Mouse (Mus musculus) left cerebral cortex, postnatal 36 days (tissue): ENCODE data around the gene Sf3b5. TPM values are rescaled to one million over a fixed set of nuclear protein-coding genes. Genes with fewer than 3 reads are reported as not detected.
"Not testable (repeated sequence)": the region's sequence is repeated elsewhere in the genome, so short reads cannot be mapped to it uniquely, and the experiment has no call there.

ENCODE experiments used
- DNase-seq, 2 experiments: peaks; one replicate each; pipeline ENCODE4 v3.0.0; 2021 to 2022; ENCODE audit warnings: low spot score in 2 of 2, mixed read lengths in 1 of 2
- intact Hi-C: fragments of 180-260 bp; cut with DNase I; formaldehyde crosslinking; loops from one replicate; pipeline ENCODE4 v1.15.1; 2025
- total RNA-seq, 2 experiments: library from RNA; stranded (reverse); gene quantifications; 2 replicates each; pipeline ENCODE4 v1.2.3; 2021

The Sf3b5 gene
- total RNA-seq, 2 experiments from 2014 or later, result 7.3 to 8.5 TPM

DNA sequence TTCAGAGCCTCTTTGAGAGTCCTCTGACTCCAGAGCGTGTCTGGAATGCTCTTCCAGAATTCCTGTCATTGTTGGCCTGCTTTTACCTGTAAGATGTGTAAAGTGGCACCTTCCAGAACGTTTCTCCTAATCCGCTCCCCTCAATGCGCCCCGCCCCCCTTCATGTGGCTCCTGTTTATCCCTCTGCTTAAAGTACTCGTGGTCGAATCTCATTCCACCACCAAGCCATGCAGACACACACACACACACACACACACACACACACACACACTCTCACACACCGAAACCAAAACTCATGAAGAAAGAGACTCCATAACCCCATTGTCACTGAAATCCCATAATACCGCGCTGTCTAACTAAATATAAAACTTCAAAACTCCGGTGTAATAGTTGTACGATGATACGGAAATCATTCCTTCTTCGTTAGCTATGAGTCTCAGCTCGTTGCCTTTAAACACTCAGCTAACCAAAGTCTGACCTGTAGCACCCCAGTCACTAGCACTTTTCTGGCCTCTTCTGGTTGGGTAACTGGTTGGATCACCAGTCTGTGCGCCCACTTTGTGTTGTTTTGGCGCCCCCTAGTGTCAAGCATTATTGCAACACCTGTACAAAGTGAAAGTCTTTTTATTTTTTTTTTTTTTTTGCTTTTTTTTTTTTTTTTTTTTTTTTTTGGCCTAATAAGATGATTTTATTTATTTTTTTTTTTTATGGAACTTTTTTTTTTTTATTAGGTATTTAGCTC lies 8.2 kb upstream of the Sf3b5 start:
- intact Hi-C loops, result loop anchor here (5.0 kb wide), 1 partner anchor 75 kb away; no protein-coding TSS in a partner anchor
- peak; percentile 58 to 79 for DNase-seq

DNA sequence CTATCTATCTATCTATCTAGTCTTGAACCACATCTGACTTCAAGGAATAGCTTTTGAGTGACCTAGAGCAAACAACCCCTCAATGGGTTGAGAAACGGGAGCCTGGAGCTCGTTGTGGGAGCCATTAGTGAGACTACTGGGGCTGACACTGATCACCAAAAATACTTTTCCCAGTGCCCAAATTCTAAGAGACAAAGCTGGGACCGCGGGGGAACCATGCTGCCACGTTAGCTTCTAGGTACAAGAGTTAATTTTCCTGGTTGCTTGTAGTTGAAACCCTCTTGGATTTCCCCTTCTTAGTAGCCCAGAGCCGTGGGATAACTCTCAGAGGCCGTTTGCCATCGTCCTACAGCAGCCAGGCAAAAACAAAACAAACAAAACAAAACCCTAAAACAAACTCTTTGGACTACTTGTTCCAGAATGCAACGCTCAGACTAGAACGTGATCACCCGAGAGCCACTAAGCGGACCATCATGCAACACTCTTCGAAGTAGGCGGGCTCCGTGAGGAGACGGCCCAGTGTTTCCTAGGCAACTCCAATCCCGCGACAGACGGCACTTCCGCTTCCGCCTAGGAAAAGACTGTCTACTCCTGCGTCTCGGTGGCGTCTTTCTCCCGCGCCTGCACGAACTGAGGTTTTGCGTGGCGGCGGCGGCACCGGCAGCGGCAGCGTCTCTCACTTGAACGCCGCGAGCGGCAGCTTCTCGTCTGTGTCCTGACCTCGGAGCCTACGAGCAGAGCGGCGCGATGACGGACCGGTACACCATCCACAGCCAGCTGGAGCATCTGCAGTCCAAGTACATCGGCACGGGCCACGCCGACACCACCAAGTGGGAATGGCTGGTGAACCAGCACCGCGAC lies 3.0 kb downstream of the Sf3b5 start:
- peak; percentile 96 for DNase-seq
- intact Hi-C loops, result no loop called here

- DNase-seq, result no peak
- intact Hi-C loops, result no loop called here
Measured at GRCm38 (mm10) chr10:13008737-13009121, 3.6 kb downstream of the Sf3b5 start.

DNA sequence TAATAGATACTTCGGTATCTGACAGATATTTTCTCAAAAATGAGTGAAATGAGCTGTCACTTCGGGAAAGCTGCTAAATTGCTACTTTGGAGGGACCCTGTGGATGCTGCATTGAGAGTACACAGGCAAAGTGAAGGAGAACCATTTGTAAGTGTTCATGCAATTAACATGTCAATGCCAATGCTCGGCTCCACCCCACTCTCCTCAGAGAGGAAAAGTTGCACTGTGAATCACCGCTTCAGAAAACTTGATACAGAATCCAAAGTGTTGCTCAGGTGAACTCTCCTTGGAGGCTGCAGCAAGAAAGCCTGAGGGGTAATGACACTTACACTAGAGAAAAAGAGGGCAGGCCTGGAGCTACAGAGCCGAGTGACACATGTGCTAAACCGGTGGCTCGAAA lies 8.9 kb downstream of the Sf3b5 start:
- intact Hi-C loops, result loop anchor here (10.0 kb wide), 1 partner anchor 181 kb away; the partner anchor contains the start of gene Ltv1
- no peak for DNase-seq

DNA sequence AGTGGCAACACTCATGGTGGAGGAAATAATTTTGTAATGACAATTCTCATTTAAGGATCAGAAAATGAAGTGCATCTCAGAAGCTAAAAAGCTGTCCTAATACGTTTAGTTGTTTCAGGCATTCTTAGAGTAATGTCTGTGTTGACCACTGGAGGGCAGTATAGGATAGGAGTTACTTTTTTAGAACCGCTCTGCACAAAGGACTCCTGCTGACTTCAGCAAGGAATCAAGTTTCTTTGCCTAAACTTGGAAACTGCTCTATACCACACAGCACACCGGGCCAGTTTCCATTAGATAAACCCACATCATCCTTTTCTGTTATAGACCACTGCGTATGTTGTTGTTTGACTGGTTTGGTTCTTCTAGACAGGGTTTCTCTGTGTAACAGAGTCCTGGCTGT lies 11.4 kb downstream of the Sf3b5 start:
- peak in 1 of 2 experiments; percentile 37 for DNase-seq

GRCm38 (mm10) chr10:13018510-13018909 lies 13.4 kb downstream of the Sf3b5 start:
- DNase-seq, result no peak
- intact Hi-C loops, result loop anchor here (5.0 to 10.0 kb wide), 2 partner anchors 74 to 176 kb away; partner anchors contain the start of gene Ltv1

More for the DNA sequence above, 11.4 kb downstream of the Sf3b5 start:
- intact Hi-C loops, result loop anchor here (1.0 to 10.0 kb wide), 4 partner anchors 76 to 1374 kb away; partner anchors contain the start of gene Ltv1

DNA sequence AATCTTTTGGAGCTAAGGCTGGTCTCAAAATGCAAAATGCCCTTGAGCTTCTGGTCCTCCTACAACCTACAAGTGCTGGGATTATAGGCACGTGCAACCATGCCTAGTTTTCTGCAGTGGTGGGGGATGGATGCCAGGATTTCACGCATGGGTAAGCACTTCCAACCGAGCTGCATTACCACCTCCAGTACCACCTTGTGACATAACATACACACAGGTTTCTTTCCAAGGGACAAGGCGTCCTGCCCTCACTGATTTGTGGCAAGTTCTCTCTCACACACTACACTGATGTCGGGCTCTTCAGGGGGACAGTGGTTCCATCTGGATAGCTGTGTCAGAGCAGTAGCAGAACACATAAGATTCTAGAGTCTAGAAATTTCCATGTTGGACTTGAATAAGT lies 13.9 kb downstream of the Sf3b5 start:
- DNase-seq, result no peak
- intact Hi-C loops, result loop anchor here (5.0 to 10.0 kb wide), 2 partner anchors 73 to 176 kb away; partner anchors contain the start of gene Ltv1

- no peak for DNase-seq
- intact Hi-C loops, result no loop called here
Measured at GRCm38 (mm10) chr10:13022103-13022502, 17.0 kb downstream of the Sf3b5 start.

- DNase-seq, intact Hi-C loops: not testable (repeated sequence)
Measured at GRCm38 (mm10) chr10:13023985-13024384, 18.8 kb downstream of the Sf3b5 start.

DNA sequence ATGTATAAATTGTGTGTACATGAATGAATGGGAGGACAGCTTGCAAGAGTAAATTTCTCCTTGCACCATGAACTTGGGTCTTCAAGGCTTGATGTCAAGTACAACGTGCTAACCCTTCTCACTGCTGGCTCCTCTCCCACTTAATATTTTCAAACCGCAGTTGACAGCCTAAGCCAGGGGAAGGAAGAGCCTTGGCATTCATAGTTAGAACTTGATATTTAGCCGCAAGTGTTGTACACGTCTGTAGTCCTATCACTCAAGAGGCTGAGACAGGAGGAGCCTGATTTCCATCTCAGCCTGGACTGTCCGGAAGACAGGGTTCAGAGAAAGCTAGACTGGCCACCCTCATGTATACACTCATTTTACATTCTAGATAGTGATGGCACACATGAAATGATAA lies 22.6 kb downstream of the Sf3b5 start:
- intact Hi-C loops, result no loop called here
- DNase-seq, result no peak

- no peak for DNase-seq
- intact Hi-C loops, result no loop called here
Measured at GRCm38 (mm10) chr10:13028215-13028614, 23.1 kb downstream of the Sf3b5 start.

- DNase-seq, result no peak
- intact Hi-C loops, result no loop called here
Measured at GRCm38 (mm10) chr10:13029416-13029815, 24.3 kb downstream of the Sf3b5 start.

DNA sequence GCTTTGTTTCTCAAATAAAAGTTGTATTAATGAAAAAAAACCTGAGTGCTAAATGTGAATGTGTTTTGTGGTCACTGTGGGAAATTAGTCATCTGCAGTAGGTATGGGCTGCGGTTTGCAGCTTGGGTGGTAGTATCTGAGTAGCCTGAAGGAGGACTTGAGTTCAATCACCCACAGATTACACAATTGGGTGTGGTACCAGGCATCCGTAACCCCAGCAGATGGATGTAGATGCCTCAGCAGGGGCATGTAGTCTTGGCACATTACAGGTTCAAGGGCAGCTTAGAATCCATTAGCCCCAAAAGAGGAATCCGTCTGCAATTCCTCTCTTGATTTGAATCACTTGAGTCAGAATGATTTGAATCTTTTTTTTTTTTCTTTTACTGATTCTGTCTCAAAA lies 30.1 kb downstream of the Sf3b5 start:
- no peak for DNase-seq
- intact Hi-C loops, result no loop called here

DNA sequence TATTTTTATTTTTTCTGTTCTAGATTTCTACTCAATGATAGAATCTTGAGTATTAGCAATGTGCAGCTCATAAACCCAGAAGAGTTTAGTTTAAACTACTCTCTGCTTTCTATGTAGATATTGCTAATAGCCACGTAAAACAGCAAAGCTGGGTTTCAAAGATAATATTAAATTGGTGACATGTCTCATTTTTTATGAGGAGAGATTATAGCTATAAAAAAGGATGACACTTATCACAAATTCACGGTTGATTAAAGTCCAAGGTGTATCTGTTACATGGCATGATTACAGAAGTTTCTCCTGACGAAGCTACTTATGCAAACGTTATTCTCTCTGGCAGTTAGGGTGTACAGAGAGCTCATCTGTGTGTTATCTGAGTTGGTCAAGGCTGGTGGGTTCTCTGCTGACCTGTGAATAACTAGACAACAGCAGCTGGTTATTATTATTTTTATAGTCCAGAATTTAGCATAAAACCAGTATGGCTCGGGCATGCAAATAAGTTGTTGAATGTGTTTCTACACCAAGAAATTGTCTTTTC lies 34.6 kb downstream of the Sf3b5 start:
- intact Hi-C loops, result no loop called here
- no peak for DNase-seq

DNA sequence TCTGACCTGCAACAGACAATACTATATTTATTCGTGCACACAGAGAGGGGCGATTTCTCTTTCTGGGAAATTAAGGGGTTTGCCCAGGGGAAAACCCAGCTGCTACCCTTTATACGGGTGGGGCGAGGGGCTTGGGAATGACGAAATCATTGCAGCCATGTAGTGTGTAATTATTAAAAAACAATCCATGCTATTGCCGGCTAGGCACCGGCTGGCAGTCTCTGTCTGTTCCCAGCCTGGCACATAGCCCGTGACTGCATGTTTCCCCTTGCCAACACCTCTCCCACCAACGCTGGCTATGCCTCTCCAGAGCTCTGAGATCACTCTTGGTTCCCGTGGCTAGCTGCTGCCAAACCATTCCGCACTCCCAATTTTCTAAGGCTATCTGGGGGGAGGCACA lies 39.5 kb downstream of the Sf3b5 start:
- DNase-seq, result no peak
- intact Hi-C loops, result no loop called here

DNA sequence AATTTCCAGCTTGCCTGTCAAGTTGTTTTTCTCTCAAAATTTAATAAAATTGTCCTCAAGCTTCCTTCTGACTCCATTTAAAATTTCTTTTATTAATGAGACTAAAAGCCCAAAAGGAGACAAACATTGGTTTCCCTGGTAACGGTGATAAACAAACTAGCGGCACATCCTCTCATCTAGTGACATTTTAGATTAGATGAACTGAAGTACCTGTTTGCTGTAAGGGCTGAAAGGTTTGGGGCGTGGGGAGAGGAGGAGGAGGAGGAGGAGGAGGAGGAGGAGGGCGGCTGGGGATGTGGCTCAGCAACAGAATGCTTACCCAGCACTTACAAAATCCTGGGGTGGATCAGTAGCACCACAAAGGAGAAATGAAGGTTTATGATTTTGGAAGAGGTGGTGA lies 42.7 kb downstream of the Sf3b5 start:
- no peak for DNase-seq
- intact Hi-C loops, result no loop called here

DNA sequence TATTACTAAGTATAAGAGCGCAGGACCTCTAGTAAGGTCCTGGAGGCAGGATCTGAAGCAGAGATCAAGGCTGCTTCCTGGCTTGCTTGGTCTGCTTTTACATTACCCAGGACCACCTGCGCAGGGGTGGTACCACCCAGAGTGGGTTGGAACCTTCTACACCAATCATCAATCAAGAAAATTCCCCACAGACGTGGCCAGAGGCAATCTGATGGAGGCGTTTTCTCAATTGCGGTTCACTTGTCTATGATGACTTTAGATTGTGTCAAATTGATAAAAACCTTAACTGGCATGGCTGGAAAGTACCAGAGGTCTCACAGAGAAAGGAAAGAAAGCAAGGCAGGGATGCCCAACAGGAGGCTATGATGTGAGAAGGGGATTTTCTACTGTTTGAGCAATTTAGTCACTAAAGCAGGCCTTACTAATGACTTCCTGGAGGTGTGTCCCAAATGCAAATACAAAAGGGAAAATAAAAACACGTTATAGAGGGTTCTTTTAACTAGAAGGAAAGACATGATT lies 51.8 kb downstream of the Sf3b5 start:
- intact Hi-C loops, result no loop called here
- no peak for DNase-seq
